Mouse (Mus musculus) lung, embryonic 15.5 days (tissue): ENCODE results near the gene Itih5. TPM values are rescaled to one million over a fixed set of nuclear protein-coding genes. Genes with fewer than 3 reads are reported as not detected.
A peak's percentile ranks its signal among the peaks of the same experiment; 100 is the strongest.

Source experiments
- ATAC-seq: fragments of 200-750 bp; cut with Nextera tagmentation; 2 replicates; pipeline ENCODE4 v1.8.0; 2017; ENCODE audit warnings: moderate number of reproducible peaks, borderline replicate concordance; ENCODE audit not compliant: low FRiP score, low TSS enrichment; ENCODE audit errors: extremely low read depth
- H3K27ac ChIP-seq: fragments of 300-500 bp; sonication (generic); 2 replicates; pipeline ENCODE4 v1.5.1; 2015; ENCODE audit warnings: moderate library complexity, mild to moderate bottlenecking, inconsistent platforms
- H3K27me3 ChIP-seq: fragments of 300-500 bp; sonication (generic); 2 replicates; pipeline ENCODE4 v1.6.1; 2015; ENCODE audit warnings: inconsistent platforms
- H3K36me3 ChIP-seq: fragments of 300-500 bp; sonication (generic); 2 replicates; pipeline ENCODE4 v1.6.1; 2015; ENCODE audit warnings: inconsistent platforms
- H3K4me1 ChIP-seq: fragments of 300-500 bp; sonication (generic); 2 replicates; pipeline ENCODE4 v1.6.1; 2015; ENCODE audit warnings: inconsistent platforms
- H3K4me2 ChIP-seq: fragments of 300-500 bp; sonication (generic); 2 replicates; pipeline ENCODE4 v1.6.1; 2015; ENCODE audit warnings: inconsistent platforms, mild to moderate bottlenecking, moderate library complexity
- H3K4me3 ChIP-seq: fragments of 300-500 bp; sonication (generic); 2 replicates; pipeline ENCODE4 v1.5.1; 2015; ENCODE audit warnings: mild to moderate bottlenecking, inconsistent platforms
- H3K9ac ChIP-seq: fragments of 300-500 bp; sonication (generic); 2 replicates; pipeline ENCODE4 v1.6.1; 2015; ENCODE audit warnings: inconsistent platforms
- H3K9me3 ChIP-seq: fragments of 300-500 bp; sonication (generic); 2 replicates; pipeline ENCODE4 v1.6.1; 2016; ENCODE audit warnings: inconsistent platforms
- WGBS: fragments of 180-500 bp; shearing (Covaris S2); methylation state at CpG from one replicate; pipeline ENCODE4 v1.1.7; 2015; 5-methylcytosine and 5-hydroxymethylcytosine counted together
- polyA plus RNA-seq: library from polyadenylated mRNA; unstranded; fragments of >200 nt; fragmentation: Nextera tagmentation; extraction: Ambion mirVana; gene quantifications from 2 replicates; pipeline ENCODE4 v1.2.1, GENCODE M21; 2015

Itih5 gene
- polyA plus RNA-seq, 1 experiment from 2014 or later = 5.1 TPM

DNA sequence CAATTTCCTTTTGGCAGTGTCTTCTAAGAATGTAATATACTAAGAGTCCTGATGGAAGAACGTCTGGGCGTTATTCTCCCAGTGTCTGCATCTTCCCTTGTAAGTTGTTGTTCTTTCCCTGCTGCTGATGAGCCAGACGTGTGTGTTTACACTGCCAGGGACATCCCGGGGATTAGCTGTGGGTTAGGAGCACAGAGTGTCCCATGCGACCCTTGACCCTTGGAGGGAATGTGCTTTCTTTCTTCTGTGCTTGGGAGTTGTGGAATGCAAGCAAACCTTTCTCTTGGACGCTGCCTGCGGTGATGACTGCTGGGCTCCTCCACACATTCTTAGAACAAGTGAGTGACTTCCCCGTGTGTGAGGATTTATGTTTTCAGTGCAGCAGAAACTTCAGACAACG is 89.6 kb downstream of the Itih5 start:
- Histone ChIP-seq H3K9me3 (no peaks in the 10 kb centered on the region), H3K27ac (no peak overlapping the region), H3K4me1 (no peaks in the 10 kb centered on the region), H3K36me3 (no peaks in the 10 kb centered on the region), H3K27me3 (no peaks in the 10 kb centered on the region), H3K9ac (no peak overlapping the region), H3K4me3 (no peak overlapping the region), H3K4me2 (no peak overlapping the region)
- ATAC-seq = peak; percentile 59; the same call in 1 of the 2 replicates
- WGBS = 10% methylated on average over 9 of the region's 9 CpGs

DNA sequence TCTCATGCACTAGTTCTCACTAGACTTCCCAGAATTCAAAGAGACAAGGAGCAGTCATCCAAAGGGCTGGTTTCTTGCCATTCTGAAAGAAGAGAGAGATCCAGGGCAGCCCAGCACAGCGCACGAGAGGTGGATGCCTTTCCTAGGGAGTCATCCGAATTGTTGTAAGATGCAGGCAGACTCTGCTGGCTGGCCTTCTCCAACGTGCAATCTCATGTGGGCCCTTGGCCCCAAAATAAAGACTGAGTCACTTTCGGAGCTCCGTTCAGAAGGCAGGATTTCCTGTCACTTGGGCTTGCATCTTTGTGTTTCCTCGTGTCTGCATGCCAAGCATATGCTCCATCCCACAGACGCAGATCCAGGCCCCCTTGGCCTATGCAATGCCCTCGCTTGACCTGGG is 97.1 kb downstream of the Itih5 start:
- 73% methylated on average over 9 of the region's 9 CpGs for WGBS

DNA sequence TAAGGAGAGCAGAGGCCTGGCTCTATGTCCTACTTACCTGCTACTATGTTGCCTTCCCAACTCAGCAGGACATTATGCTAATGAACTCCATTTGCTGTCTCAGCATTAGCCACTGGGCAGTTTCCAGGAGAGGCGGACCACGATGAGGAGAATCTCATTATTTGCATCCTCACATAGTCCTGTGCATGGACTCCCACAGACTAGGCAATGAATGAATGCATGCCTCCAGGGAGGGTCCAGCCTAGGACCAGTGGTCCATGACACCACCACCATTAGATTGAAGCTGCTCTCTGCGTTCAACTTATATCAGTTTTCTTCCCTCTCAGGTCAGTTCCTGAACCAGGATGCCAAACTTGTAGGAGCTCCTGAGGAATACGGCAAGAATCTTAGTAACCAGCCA is 97.6 kb downstream of the Itih5 start:
- no peak overlapping the region for H3K9ac ChIP-seq

More for the DNA sequence above, 97.1 kb downstream of the Itih5 start:
- Histone ChIP-seq H3K27ac (no peak overlapping the region), H3K4me3 (no peak overlapping the region), H3K27me3 (no peaks in the 10 kb centered on the region), H3K36me3 (no peaks in the 10 kb centered on the region), H3K4me1 (no peaks in the 10 kb centered on the region), H3K4me2 (no peak overlapping the region), H3K9ac (no peak overlapping the region), H3K9me3 (no peaks in the 10 kb centered on the region)
- ATAC-seq = no peak

DNA sequence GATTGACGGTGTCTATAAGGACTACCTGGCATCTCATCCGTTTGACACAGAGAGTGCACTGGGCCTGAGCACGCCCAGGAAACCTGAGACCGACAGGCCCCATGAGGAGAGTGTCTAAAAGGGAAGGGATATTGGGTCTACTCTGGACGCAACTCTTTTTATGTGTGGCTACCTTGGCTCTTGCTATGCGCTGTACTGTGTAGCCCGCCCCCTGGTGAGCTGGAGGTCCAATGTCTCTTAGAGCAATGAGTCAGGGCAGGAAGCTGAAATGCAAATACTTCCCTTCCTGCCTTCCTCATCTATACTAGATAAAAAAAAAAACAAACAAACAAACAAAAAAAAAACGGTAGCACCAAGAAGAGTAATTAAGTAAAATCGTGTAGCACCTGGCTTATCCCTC is 98.1 kb downstream of the Itih5 start:
- WGBS = 90% methylated on average over 9 of the region's 9 CpGs
- H3K9ac ChIP-seq = no peak overlapping the region
- H3K4me2 ChIP-seq = no peak overlapping the region
- H3K36me3 ChIP-seq = no peaks in the 10 kb centered on the region
- no peaks in the 10 kb centered on the region for H3K9me3 ChIP-seq
- H3K27me3 ChIP-seq = no peaks in the 10 kb centered on the region
- H3K27ac ChIP-seq = no peak overlapping the region
- no peak for ATAC-seq
- no peaks in the 10 kb centered on the region for H3K4me1 ChIP-seq
- H3K4me3 ChIP-seq = no peak overlapping the region

More for the DNA sequence above, 97.6 kb downstream of the Itih5 start:
- WGBS = 76% methylated on average over 4 of the region's 4 CpGs
- Histone ChIP-seq H3K4me3 (no peak overlapping the region), H3K27ac (no peak overlapping the region), H3K4me1 (no peaks in the 10 kb centered on the region), H3K27me3 (no peaks in the 10 kb centered on the region), H3K36me3 (no peaks in the 10 kb centered on the region), H3K4me2 (no peak overlapping the region), H3K9me3 (no peaks in the 10 kb centered on the region)
- ATAC-seq = no peak

DNA sequence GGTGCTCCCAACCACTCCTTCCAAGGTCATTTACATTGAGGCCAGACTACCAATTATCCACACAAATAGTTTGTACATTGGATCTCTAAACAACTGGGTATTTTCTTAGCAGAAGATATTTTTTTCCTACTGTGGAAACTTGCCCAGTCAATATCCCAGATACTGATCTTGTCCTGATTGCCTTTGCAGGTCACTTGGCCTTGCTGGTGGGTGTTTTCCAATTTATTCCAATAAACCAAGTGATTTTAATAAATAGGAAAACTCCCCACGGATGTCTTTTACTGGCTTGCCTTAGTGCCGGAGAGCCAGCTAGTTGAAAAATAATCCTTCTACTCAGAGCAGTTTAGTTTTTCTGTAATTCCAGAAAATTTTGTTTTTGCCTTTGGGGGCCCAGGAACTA is 98.6 kb downstream of the Itih5 start:
- Histone ChIP-seq H3K9me3 (no peaks in the 10 kb centered on the region), H3K4me3 (no peak overlapping the region), H3K27me3 (no peaks in the 10 kb centered on the region), H3K4me2 (no peak overlapping the region), H3K27ac (no peak overlapping the region), H3K36me3 (no peaks in the 10 kb centered on the region), H3K9ac (no peak overlapping the region), H3K4me1 (no peaks in the 10 kb centered on the region)
- ATAC-seq = no peak
- WGBS = 85% methylated on average over 2 of the region's 2 CpGs

DNA sequence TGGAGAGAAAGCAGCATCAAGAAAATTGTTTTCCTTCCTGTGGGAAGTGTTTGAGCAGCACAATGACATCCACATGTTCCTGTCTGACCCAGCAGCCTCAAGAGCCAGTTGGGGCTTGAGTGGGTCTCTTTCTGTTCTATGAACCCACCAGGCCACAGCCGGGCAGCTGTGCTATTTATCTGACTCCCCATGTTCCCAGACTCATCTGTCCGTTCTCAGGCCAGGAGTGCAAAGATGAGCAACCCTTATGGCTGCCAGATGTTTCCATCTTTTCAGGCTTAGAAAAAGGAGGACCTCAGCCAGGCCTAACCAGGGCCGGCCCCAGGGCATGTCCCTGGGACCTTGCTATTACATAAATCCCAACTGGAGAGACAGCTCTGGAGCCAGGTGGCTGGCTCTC is 100.0 kb downstream of the Itih5 start:
- 66% methylated on average over 3 of the region's 3 CpGs for WGBS
- H3K4me2 ChIP-seq = no peak overlapping the region
- ATAC-seq = no peak
- no peak overlapping the region for H3K9ac ChIP-seq
- H3K4me3 ChIP-seq = no peak overlapping the region
- no peaks in the 10 kb centered on the region for H3K9me3 ChIP-seq
- no peaks in the 10 kb centered on the region for H3K4me1 ChIP-seq
- no peaks in the 10 kb centered on the region for H3K27me3 ChIP-seq
- H3K36me3 ChIP-seq = no peaks in the 10 kb centered on the region
- H3K27ac ChIP-seq = no peak overlapping the region

DNA sequence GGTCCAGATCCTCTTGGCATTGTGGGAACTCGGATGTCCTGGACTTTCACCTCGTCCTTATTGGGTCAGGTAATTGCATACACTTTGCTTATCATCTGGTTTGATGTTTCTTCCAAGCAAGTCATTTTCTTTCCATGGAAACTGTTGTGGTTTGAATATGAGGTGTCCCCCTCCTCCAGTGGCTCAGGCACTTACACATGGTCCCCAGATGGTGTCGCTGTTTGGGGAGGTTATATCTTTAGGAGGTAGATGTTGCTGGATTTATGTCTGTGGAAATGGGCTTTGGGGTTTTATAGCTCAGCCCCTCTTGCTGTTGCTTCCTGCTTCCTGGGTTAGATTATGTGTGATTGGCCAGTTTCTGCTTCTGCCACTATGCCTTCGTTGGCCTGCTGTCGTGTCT is 103.6 kb downstream of the Itih5 start:
- Histone ChIP-seq H3K9me3 (no peaks in the 10 kb centered on the region), H3K36me3 (no peaks in the 10 kb centered on the region), H3K4me3 (no peak overlapping the region), H3K27me3 (no peaks in the 10 kb centered on the region), H3K27ac (no peak overlapping the region), H3K9ac (no peak overlapping the region), H3K4me1 (no peaks in the 10 kb centered on the region), H3K4me2 (no peak overlapping the region)
- 54% methylated on average over 5 of the region's 5 CpGs for whole genome bisulfite sequencing
- no peak for ATAC-seq

DNA sequence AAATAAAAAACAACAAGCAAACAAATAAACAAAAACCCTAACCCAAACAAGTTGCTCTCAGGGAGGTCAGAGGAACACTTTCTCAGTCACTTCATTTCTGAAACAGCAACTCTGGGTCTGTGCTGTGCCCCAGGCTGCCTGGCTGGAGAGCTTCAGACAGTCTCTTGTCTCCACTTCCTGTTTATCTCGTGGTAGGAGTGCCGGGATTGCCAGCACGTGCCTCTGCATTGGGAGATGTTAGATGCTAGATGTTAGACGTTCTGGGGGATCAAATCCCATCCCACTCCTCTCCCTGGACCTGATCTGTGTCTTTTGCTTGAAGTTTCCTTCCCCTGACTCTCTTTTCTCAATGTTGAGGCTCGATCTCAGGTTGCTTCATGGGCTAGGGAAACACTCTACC is 104.9 kb downstream of the Itih5 start:
- Histone ChIP-seq H3K36me3 (no peaks in the 10 kb centered on the region), H3K9me3 (no peaks in the 10 kb centered on the region), H3K4me1 (no peaks in the 10 kb centered on the region), H3K27me3 (no peaks in the 10 kb centered on the region), H3K4me3 (no peak overlapping the region), H3K9ac (no peak overlapping the region), H3K27ac (no peak overlapping the region), H3K4me2 (no peak overlapping the region)
- WGBS = 40% methylated on average over 5 of the region's 5 CpGs
- no peak for ATAC-seq

DNA sequence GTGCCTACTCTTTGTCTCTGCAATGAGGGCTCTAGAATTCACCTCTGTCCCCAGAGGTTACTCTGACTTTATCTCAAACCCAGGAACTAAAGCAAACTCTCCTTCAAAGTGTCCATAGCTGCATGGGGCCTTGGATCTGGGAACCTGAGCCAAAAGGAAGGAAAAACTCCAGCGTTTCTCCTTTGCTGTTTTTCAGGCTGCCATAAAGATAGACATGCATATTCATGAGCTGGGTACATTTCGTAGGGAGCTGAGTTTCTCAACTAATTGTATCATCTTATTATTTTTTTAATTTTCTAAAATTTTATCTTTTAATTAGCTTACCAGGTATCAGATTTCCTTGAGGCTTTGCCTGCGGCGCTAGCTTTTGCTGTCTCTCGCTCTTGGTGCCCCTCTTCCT is 106.7 kb downstream of the Itih5 start:
- H3K36me3 ChIP-seq = no peaks in the 10 kb centered on the region

DNA sequence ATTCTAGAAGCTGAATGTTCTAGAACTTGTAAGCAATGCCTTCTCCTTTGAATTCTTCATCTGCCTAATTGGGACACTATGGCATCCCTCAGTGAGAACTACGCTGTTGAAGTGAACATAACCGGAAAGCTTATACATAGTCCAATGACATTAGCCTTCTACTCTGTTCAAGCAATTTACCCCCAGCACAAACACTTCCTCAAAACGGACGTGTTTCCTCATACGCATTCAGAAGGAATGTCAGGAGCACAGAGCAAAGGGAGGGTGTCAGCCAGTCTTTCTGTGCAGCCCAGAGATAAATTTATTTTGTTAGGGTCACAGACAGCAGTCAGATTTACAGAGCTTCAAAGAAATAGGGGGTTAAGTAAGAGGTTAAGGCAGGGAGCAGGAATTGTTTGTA is 108.0 kb downstream of the Itih5 start:
- no peaks in the 10 kb centered on the region for H3K9me3 ChIP-seq
- H3K36me3 ChIP-seq = no peaks in the 10 kb centered on the region
- H3K9ac ChIP-seq = no peak overlapping the region
- no peaks in the 10 kb centered on the region for H3K4me1 ChIP-seq
- H3K27ac ChIP-seq = no peak overlapping the region
- H3K27me3 ChIP-seq = no peaks in the 10 kb centered on the region
- WGBS = 59% methylated on average over 5 of the region's 5 CpGs
- H3K4me3 ChIP-seq = no peak overlapping the region
- ATAC-seq = no peak
- no peak overlapping the region for H3K4me2 ChIP-seq

More for the DNA sequence above, 106.7 kb downstream of the Itih5 start:
- Histone ChIP-seq H3K27ac (no peak overlapping the region), H3K4me3 (no peak overlapping the region), H3K27me3 (no peaks in the 10 kb centered on the region), H3K9me3 (no peaks in the 10 kb centered on the region), H3K4me2 (no peak overlapping the region), H3K9ac (no peak overlapping the region), H3K4me1 (no peaks in the 10 kb centered on the region)
- WGBS = 59% methylated on average over 5 of the region's 5 CpGs
- no peak for ATAC-seq

DNA sequence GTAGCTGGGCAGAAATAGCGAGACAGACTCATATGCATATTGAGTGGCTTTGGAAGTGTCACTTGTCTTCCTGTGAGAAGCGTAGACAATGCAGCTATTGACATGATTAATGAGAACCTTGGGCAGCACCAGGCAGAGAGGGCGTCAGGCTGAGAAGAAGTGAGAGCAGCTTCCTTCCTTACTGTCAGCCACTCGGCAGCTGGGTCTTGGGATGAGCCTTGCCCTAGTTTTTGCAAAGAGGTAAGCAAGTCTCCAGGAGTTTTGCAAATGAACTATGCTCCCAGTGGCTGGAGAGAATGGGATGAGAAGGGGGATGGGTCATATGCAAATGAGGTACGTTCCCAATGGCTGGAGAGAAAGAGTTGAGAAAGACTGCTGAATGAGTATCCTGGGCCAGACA is 109.4 kb downstream of the Itih5 start:
- Histone ChIP-seq H3K4me3 (no peak overlapping the region), H3K9ac (no peak overlapping the region), H3K9me3 (no peaks in the 10 kb centered on the region), H3K4me2 (no peak overlapping the region), H3K4me1 (no peaks in the 10 kb centered on the region), H3K36me3 (no peaks in the 10 kb centered on the region), H3K27me3 (no peaks in the 10 kb centered on the region), H3K27ac (no peak overlapping the region)
- ATAC-seq = no peak
- WGBS = 16% methylated on average over 5 of the region's 5 CpGs

DNA sequence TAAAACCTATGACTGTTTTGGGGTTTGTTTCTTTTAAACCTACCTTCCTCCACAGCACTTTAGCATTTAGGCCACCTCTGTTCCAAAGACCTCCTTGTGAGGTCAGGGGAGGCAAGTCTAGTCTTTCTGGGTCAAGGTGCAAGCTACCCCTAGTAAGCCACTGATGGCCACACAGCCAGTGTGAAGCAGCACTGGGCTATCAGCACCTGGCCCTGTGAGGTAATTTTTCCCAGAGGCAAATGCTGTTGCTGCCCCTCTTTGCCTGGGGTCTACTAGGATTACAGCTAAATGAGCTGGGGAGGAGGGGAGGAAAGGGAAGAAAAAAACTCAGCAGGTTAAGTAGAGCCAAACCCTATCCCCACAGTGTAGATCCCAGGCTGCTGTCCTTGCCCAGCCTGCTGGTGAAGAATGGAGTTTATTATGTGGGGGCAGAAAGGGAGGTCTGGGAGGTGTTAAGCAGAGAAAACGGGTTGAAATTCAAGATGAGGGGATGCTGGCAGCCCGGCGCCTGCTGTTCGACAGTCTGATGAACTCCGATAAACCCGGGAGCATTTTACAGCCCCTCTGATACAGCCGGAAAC is 110.6 kb downstream of the Itih5 start:
- 48% methylated on average over 7 of the region's 7 CpGs for WGBS
- ATAC-seq = no peak
- Histone ChIP-seq H3K36me3 (no peaks in the 10 kb centered on the region), H3K4me3 (no peak overlapping the region), H3K27me3 (no peaks in the 10 kb centered on the region), H3K4me2 (no peak overlapping the region), H3K27ac (no peak overlapping the region), H3K4me1 (no peaks in the 10 kb centered on the region), H3K9ac (no peak overlapping the region), H3K9me3 (no peaks in the 10 kb centered on the region)

DNA sequence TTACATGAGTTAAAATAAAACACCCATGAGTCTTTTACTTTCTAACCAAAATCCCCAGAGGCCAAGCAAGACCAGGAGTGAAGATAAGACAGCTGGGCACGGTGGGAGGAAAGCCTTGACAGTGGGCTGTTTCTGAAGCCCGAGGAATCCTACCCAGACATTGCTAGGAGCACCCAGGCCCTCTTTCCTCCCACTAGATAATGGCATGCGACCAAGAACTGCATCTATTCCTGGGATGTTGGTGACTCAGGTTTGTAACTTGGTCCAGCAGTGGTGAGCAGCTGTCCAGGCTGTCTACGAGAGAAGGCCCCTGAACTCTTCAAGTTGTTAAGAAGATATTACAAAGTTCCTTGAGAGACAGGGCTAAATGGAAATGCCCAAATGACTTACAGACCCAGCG is 112.5 kb downstream of the Itih5 start:
- Histone ChIP-seq H3K9me3 (no peaks in the 10 kb centered on the region), H3K36me3 (no peaks in the 10 kb centered on the region), H3K27ac (no peak overlapping the region), H3K9ac (no peak overlapping the region), H3K4me1 (no peaks in the 10 kb centered on the region), H3K27me3 (no peaks in the 10 kb centered on the region), H3K4me2 (no peak overlapping the region), H3K4me3 (no peak overlapping the region)
- no peak for ATAC-seq
- WGBS = 62% methylated on average over 5 of the region's 5 CpGs
